Mouse (Mus musculus): ENCODE data around the gene Gm11549. TPM values are rescaled to one million over a fixed set of nuclear protein-coding genes. Genes with fewer than 3 reads are reported as not detected.

Gene Gm11549
- 0.07 and 0.09 TPM in 2 replicates for polyA plus RNA-seq (2012; rRNA removed)

DNA sequence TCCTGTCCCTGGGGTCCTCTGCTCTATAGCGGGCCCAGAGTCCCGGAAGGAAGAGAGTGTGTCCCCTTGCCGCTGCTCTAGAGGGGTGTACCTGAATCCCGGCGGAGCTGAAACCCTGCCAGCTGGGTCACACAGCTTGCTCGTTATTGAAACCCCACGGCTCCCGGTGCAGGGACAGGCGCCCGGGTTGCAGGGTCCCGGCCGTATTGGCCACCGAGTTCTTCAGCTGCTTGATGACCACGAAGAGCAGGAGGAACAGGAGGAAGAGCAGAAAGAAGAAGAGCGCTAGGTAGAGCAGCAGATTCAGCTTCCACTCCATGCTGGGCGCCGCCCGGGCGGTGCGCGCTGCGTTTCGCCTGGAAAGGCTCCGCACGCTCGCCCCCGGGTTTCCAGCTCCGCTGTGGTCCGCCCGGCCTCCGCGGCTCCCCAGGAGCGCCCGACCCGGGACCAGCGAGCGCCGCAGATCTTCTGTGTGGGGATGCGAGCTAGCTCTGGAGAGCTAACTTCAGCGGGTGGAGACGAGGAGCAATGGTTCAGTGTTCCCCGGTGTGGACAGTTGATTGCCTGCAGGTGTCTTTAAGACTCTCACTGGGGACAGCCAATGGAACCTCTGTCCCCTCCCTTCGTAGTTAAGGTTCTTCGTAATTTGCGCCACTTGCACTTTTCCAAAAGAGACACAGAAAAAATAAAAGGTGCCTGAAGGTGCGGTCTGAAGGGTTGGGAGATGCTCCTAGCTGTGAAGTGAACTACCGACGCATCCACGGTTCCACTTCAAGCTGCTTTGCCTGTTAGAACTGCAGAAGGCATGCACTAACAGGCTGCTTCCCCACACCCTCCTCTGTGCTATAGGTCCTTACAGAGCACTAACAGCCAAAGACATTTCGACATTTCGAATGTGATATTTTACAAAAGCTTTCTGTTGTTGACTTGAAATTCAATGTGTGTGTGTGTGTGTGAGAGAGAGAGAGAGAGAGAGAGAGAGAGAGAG is at the start of gene Gm11549:
Gm11549 (minus strand) TSS at position 741 of the 988 bp plus-strand sequence.

DNA sequence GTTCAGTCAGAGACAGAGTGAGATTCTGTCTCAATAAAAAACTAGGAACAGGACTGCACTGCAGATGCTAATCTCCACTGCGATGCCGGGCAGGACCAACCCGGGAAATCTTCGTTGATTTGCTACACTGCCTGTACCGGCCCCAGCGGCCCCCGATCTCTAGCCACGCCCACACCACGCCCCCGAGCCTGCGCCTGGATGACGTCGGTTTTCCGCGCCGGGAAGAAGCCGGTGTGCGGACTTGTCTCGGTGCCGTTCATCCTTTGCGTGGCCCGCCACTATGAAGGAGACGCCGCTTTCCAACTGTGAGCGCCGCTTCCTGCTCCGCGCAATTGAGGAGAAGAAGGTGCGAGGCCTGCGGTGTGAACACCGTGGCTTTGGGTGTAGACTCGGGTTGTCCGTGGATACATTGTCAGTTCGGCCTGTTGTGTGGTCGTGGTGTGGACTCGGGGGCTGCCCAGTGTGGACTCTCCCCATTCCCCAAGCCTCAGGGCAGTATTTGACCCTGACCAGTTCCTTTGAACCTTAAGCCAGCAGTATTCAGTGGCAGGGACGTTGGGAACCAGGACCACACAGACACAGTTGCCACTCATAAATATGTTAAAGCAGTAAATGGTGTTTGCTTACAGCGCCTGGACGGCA is 30.9 kb upstream of the Gm11549 start, which contains the start of gene Exosc9:
Exosc9 (plus strand) TSS at position 201 of the 642 bp plus-strand sequence.

DNA sequence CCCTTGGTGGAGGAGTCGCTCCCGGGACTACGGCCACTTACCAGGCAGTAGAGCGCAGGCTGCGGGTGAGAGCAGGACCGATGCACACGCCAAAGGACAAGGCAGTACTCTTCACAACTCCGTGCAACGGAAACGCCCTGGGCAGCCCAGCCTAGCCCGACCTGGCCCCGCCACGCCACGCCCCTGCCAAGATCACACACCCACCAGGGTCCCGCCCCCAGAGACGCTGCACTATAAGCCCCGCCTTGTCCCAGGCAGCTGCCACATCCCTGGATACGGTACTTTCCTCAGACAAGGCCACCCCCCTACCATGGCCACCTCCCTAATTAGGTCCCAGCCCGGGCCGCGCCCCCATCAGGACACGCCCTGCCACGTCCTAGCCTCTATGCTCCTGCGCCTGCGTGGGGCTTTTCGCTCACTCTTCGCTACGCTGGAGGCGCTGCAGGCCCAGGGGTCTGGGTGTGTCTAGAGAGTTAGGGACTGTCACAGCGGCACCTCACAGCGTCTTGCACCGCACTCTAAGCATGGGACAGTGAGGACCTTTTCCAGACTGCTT is 46.0 kb downstream of the Gm11549 start, which contains the start of the genes Anxa5 and 1810062G17Rik:
Anxa5 (minus strand) TSS at position 363 of the 556 bp plus-strand sequence.
1810062G17Rik (plus strand) TSS at position 406 of the 556 bp plus-strand sequence.

Other genes with a start within 250 kb of the Gm11549 start
- gene Anxa5, start 45.9 kb downstream of the Gm11549 start, polyA plus RNA-seq (2012; rRNA removed) = 288 and 361 TPM in 2 replicates
- gene 1810062G17Rik, start 45.9 kb downstream of the Gm11549 start, polyA plus RNA-seq (2012; rRNA removed) = 1.3 and 1.6 TPM in 2 replicates
- 3.6 and 3.7 TPM in 2 replicates for gene Exosc9, start 30.8 kb upstream of the Gm11549 start, polyA plus RNA-seq (2012; rRNA removed)
- gene Ccna2, start 50.3 kb upstream of the Gm11549 start, polyA plus RNA-seq (2012; rRNA removed) = 68.9 and 80.1 TPM in 2 replicates
- gene Bbs7, start 91.7 kb upstream of the Gm11549 start, polyA plus RNA-seq (2012; rRNA removed) = 1.0 and 2.0 TPM in 2 replicates
- 1.2 and 1.8 TPM in 2 replicates for gene Trpc3, start 168.4 kb upstream of the Gm11549 start, polyA plus RNA-seq (2012; rRNA removed)